Mouse (Mus musculus): ENCODE data around the gene Ifi213. TPM values are rescaled to one million over a fixed set of nuclear protein-coding genes. Genes with fewer than 3 reads are reported as not detected.

The Ifi213 gene
- polyA plus RNA-seq (2017; shearing (Covaris generic)), result 107 TPM

GRCm38 (mm10) chr1:173598838-173599494 lies at the start of gene Ifi213:
Gene Ifi213, minus strand, starts transcription at chr1:173599274.

DNA sequence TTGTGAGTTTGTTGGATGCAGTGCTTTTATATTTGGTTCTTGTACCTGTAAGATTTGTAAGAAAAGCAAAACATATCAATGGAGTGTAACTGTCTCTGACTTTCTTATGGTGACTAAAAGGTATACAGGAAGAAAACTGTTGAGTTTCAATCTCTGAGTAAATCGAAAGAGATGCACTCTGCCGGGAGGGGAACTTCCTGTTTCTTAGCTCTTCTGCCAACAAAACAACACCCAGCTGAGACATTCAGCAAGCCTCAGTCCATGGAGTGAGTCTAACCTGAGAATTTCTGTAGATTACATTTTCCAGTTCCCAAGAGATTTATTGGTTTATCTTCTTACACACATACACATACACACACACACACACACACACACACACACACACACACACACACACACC lies 31.5 kb upstream of the Ifi213 start, which contains the start of gene Ifi209:
Gene Ifi209, plus strand, starts transcription at position 296 of the 400 bp plus-strand sequence.

DNA sequence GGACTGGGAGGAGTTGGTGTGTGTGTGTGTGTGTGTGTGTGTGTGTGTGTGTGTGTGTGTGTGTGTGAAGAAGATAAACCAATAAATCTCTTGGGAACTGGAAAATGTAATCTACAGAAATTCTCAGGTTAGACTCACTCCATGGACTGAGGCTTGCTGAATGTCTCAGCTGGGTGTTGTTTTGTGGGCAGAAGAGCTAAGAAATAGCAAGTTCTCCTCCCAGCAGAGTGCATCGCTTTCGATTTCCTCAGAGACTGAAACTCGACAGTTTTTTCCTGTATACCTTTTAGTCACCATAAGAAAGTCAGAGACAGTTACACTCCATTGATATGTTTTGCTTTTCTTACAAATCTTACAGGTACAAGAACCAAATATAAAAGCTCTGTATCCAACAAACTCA lies 63.3 kb downstream of the Ifi213 start, which contains the start of gene Ifi214:
Gene Ifi214, minus strand, starts transcription at position 167 of the 400 bp plus-strand sequence.

Other genes starting within 250 kb of the Ifi213 start
- 54.1 TPM for gene Aim2, start 248.4 kb downstream of the Ifi213 start, polyA plus RNA-seq (2017; shearing (Covaris generic))
- gene Cadm3, start 231.6 kb downstream of the Ifi213 start, polyA plus RNA-seq (2017; shearing (Covaris generic)), result 0.12 TPM
- 140 TPM for gene Ifi206, start 108.2 kb downstream of the Ifi213 start, polyA plus RNA-seq (2017; shearing (Covaris generic))
- 39.2 TPM for gene Ifi214, start 63.3 kb downstream of the Ifi213 start, polyA plus RNA-seq (2017; shearing (Covaris generic))
- 210 TPM for gene Ifi209, start 31.6 kb upstream of the Ifi213 start, polyA plus RNA-seq (2017; shearing (Covaris generic))
- gene Ifi208, start 74.4 kb upstream of the Ifi213 start, polyA plus RNA-seq (2017; shearing (Covaris generic)), result 116 TPM
- 0.14 TPM for gene Ifi207, start 142.5 kb upstream of the Ifi213 start, polyA plus RNA-seq (2017; shearing (Covaris generic))
- 0.50 TPM for gene Ifi204, start 167.7 kb upstream of the Ifi213 start, polyA plus RNA-seq (2017; shearing (Covaris generic))